Mouse (Mus musculus) liver, postnatal 0 days (tissue): ENCODE measurements around the gene 4933411K16Rik.

Source experiments
- CTCF ChIP-seq: sonication (generic); IDR thresholded peaks from 2 replicates; pipeline ENCODE4 v1.5.1; 2016; ENCODE audit warnings: antibody characterized with exemption, low read depth
- EP300 ChIP-seq: IDR thresholded peaks from 2 replicates; pipeline ENCODE4 v1.6.1; 2016; ENCODE audit warnings: antibody characterized with exemption, low read depth, mild to moderate bottlenecking

GRCm38 (mm10) chr19:42017399-42018247, 34.4 kb upstream of the 4933411K16Rik start:
- TF ChIP-seq CTCF (no peak), EP300 (no peak)
